Mouse (Mus musculus) kidney, adult 2 months (tissue): ENCODE results near the gene Ifrd2.

Source experiments
- CTCF ChIP-seq: fragments of 200-500 bp; conservative IDR thresholded peaks from 2 replicates; pipeline ENCODE4 v1.5.1; 2011; ENCODE audit warnings: low read depth, mild to moderate bottlenecking, control low read depth, low read length, moderate library complexity, mixed read lengths; ENCODE audit not compliant: insufficient read depth, insufficient read length
- POLR2A ChIP-seq: fragments of 200-500 bp; IDR thresholded peaks from one replicate; pipeline ENCODE4 v1.6.1; 2011; ENCODE audit warnings: low read depth, low read length, control low read depth

DNA sequence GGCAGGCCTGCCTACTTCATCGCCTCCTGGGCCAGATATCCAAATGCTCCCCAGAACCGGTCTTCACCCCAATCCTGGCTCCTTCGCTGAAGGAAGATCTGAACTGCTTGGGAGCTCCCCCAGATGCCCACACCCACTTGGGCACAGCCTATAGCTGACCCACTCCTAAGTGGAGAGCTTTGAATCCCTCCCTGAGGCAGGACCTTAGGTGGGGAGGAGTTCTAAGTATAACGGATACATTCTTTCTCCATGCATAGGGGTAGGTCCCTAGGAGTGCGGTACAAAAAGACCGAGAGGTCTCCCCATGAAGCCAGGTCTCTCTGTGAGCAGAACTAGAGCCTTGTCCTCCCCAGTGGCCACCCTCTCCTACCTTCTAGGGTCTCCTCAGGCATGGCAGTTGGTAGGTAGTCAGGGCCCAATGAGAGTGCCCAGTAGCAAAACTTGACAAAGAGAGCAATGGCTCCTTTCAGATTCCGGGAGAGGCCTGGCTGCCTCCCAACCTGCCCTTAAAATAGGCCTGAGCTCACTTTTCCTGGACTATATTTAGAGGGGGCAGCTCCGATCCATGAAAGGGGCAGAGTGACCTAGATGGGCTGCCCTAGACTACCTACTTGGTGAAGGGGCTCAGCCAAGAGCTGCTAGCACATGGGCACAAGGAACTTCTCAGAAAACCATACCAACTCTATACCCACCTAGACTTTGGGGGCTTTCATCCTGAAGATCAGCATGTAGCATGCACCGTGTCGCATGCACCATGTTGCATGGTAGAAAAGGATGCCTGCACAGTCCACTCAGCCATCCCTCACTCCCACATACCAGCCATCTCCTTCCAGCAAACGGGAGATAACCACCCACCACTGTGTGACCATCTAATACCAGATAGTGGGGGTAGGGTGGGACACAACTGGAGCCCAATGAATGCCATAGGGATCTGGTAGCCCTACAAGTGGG, 9.5 kb downstream of the Ifrd2 start:
- no peak for TF ChIP-seq CTCF
- TF ChIP-seq POLR2A = no peak
